Mouse (Mus musculus) midbrain, embryonic 12.5 days (tissue): ENCODE measurements around the gene Gm28308. TPM values are rescaled to one million over a fixed set of nuclear protein-coding genes. Genes with fewer than 3 reads are reported as not detected.

ENCODE experiments used
- ATAC-seq: fragments of 200-750 bp; cut with Nextera tagmentation; 2 replicates; pipeline ENCODE4 v1.8.0; 2017; ENCODE audit warnings: low read depth, moderate TSS enrichment, moderate library complexity; ENCODE audit not compliant: low FRiP score
- H3K27ac ChIP-seq: fragments of 300-500 bp; sonication (generic); replicated peaks from 2 replicates; pipeline ENCODE4 v1.5.1; 2016; ENCODE audit warnings: mild to moderate bottlenecking
- H3K27me3 ChIP-seq: fragments of 300-500 bp; sonication (generic); 2 replicates; pipeline ENCODE4 v1.6.1; 2016; ENCODE audit warnings: mild to moderate bottlenecking
- H3K36me3 ChIP-seq: fragments of 300-500 bp; sonication (generic); 2 replicates; pipeline ENCODE4 v1.6.1; 2016
- H3K4me1 ChIP-seq: fragments of 300-500 bp; sonication (generic); 2 replicates; pipeline ENCODE4 v1.6.1; 2016
- H3K4me2 ChIP-seq: fragments of 300-500 bp; sonication (generic); replicated peaks from 2 replicates; pipeline ENCODE4 v1.6.1; 2016; ENCODE audit warnings: mild to moderate bottlenecking, moderate library complexity
- H3K4me3 ChIP-seq: fragments of 300-500 bp; sonication (generic); 2 replicates; pipeline ENCODE4 v1.5.1; 2016; ENCODE audit warnings: mild to moderate bottlenecking
- H3K9ac ChIP-seq: fragments of 300-500 bp; sonication (generic); replicated peaks from 2 replicates; pipeline ENCODE4 v1.6.1; 2016; ENCODE audit warnings: mild to moderate bottlenecking, moderate library complexity
- H3K9me3 ChIP-seq: fragments of 300-500 bp; sonication (generic); 2 replicates; pipeline ENCODE4 v1.6.1; 2016; ENCODE audit warnings: mild to moderate bottlenecking
- WGBS: fragments of 180-500 bp; shearing (Covaris S2); methylation state at CpG from one replicate; pipeline ENCODE4 v1.1.7; 2016; 5-methylcytosine and 5-hydroxymethylcytosine counted together
- polyA plus RNA-seq: library from polyadenylated mRNA; unstranded; fragments of >200 nt; fragmentation: Nextera tagmentation; extraction: Ambion mirVana; gene quantifications from 2 replicates; pipeline ENCODE4 v1.2.1, GENCODE M21; 2016

The Gm28308 gene
- polyA plus RNA-seq, 1 experiment from 2014 or later, result not detected

- ATAC-seq, result no peak
- Histone ChIP-seq H3K27ac (no peak overlapping the region), H3K4me1 (peaks cover 15% of the 10 kb centered on the region), H3K36me3 (no peaks in the 10 kb centered on the region), H3K4me2 (no peak overlapping the region), H3K9ac (no peak overlapping the region), H3K9me3 (no peaks in the 10 kb centered on the region), H3K4me3 (no peak overlapping the region), H3K27me3 (peaks cover 98% of the 10 kb centered on the region)
- under 1% methylated on average over 23 of the region's 23 CpGs for WGBS
Measured at GRCm38 (mm10) chr6:52190410-52190809, 22.7 kb downstream of the Gm28308 start.

- Histone ChIP-seq H3K27ac (no peak overlapping the region), H3K4me2 (no peak overlapping the region), H3K27me3 (peaks cover 99% of the 10 kb centered on the region), H3K9ac (no peak overlapping the region), H3K4me3 (no peak overlapping the region), H3K36me3 (no peaks in the 10 kb centered on the region), H3K4me1 (peaks cover 15% of the 10 kb centered on the region), H3K9me3 (no peaks in the 10 kb centered on the region)
- no peak for ATAC-seq
- 3% methylated on average over 8 of the region's 8 CpGs for WGBS
Measured at GRCm38 (mm10) chr6:52189909-52190308, 23.2 kb downstream of the Gm28308 start.

GRCm38 (mm10) chr6:52189172-52189591 is 24.0 kb downstream of the Gm28308 start:
- no peaks in the 10 kb centered on the region for H3K36me3 ChIP-seq
- H3K4me2 ChIP-seq, result no peak overlapping the region
- ATAC-seq, result no peak
- H3K9me3 ChIP-seq, result no peaks in the 10 kb centered on the region
- H3K4me1 ChIP-seq, result peaks cover 15% of the 10 kb centered on the region
- no peak overlapping the region for H3K9ac ChIP-seq
- H3K4me3 ChIP-seq, result no peak overlapping the region
- 5% methylated on average over 5 of the region's 5 CpGs for WGBS
- peaks cover 99% of the 10 kb centered on the region for H3K27me3 ChIP-seq
- no peak overlapping the region for H3K27ac ChIP-seq

- H3K36me3 ChIP-seq, result no peaks in the 10 kb centered on the region
- no peak overlapping the region for H3K4me3 ChIP-seq
- ATAC-seq, result no peak
- no peak overlapping the region for H3K4me2 ChIP-seq
- no peaks in the 10 kb centered on the region for H3K9me3 ChIP-seq
- H3K4me1 ChIP-seq, result peaks cover 6% of the 10 kb centered on the region
- no peak overlapping the region for H3K27ac ChIP-seq
- peaks cover 100% of the 10 kb centered on the region for H3K27me3 ChIP-seq
- no peak overlapping the region for H3K9ac ChIP-seq
- 4% methylated on average over 1 of the region's 1 CpGs for WGBS
Measured at GRCm38 (mm10) chr6:52186500-52186899, 26.6 kb downstream of the Gm28308 start.

GRCm38 (mm10) chr6:52185834-52186233 is 27.3 kb downstream of the Gm28308 start:
- no peaks in the 10 kb centered on the region for H3K9me3 ChIP-seq
- no peak overlapping the region for H3K9ac ChIP-seq
- no peak overlapping the region for H3K4me3 ChIP-seq
- no peak for ATAC-seq
- H3K27ac ChIP-seq, result no peak overlapping the region
- WGBS, result 6% methylated on average over 3 of the region's 3 CpGs
- H3K4me2 ChIP-seq, result no peak overlapping the region
- no peaks in the 10 kb centered on the region for H3K4me1 ChIP-seq
- peaks cover 100% of the 10 kb centered on the region for H3K27me3 ChIP-seq
- H3K36me3 ChIP-seq, result no peaks in the 10 kb centered on the region

- no peak overlapping the region for H3K9ac ChIP-seq
- H3K27ac ChIP-seq, result no peak overlapping the region
- H3K4me1 ChIP-seq, result no peaks in the 10 kb centered on the region
- WGBS, result 2% methylated on average over 19 of the region's 19 CpGs
- no peak overlapping the region for H3K4me3 ChIP-seq
- H3K9me3 ChIP-seq, result no peaks in the 10 kb centered on the region
- H3K4me2 ChIP-seq, result no peak overlapping the region
- H3K27me3 ChIP-seq, result peaks cover 100% of the 10 kb centered on the region
- no peak for ATAC-seq
- no peaks in the 10 kb centered on the region for H3K36me3 ChIP-seq
Measured at GRCm38 (mm10) chr6:52185222-52185621, 27.9 kb downstream of the Gm28308 start.

GRCm38 (mm10) chr6:52184668-52185067 is 28.5 kb downstream of the Gm28308 start:
- Histone ChIP-seq H3K36me3 (no peaks in the 10 kb centered on the region), H3K27ac (no peak overlapping the region), H3K4me2 (no peak overlapping the region), H3K9me3 (no peaks in the 10 kb centered on the region), H3K4me3 (no peak overlapping the region), H3K4me1 (no peaks in the 10 kb centered on the region), H3K27me3 (peaks cover 100% of the 10 kb centered on the region), H3K9ac (no peak overlapping the region)
- ATAC-seq, result no peak
- WGBS, result 3% methylated on average over 6 of the region's 6 CpGs

GRCm38 (mm10) chr6:52183311-52184080 is 29.6 kb downstream of the Gm28308 start:
- Histone ChIP-seq H3K27me3 (peaks cover 100% of the 10 kb centered on the region), H3K27ac (no peak overlapping the region), H3K9ac (no peak overlapping the region), H3K4me1 (no peaks in the 10 kb centered on the region), H3K4me3 (no peak overlapping the region), H3K4me2 (no peak overlapping the region), H3K36me3 (no peaks in the 10 kb centered on the region), H3K9me3 (no peaks in the 10 kb centered on the region)
- no peak for ATAC-seq
- WGBS, result 7% methylated on average over 10 of the region's 10 CpGs

GRCm38 (mm10) chr6:52182793-52183192 is 30.3 kb downstream of the Gm28308 start:
- ATAC-seq, result no peak
- no peak overlapping the region for H3K4me2 ChIP-seq
- no peak overlapping the region for H3K27ac ChIP-seq
- no peak overlapping the region for H3K9ac ChIP-seq
- no peaks in the 10 kb centered on the region for H3K36me3 ChIP-seq
- no peaks in the 10 kb centered on the region for H3K4me1 ChIP-seq
- no peaks in the 10 kb centered on the region for H3K9me3 ChIP-seq
- peaks cover 100% of the 10 kb centered on the region for H3K27me3 ChIP-seq
- 4% methylated on average over 1 of the region's 1 CpGs for WGBS
- no peak overlapping the region for H3K4me3 ChIP-seq

- 12% methylated on average over 2 of the region's 2 CpGs for WGBS
- ATAC-seq, result no peak
- no peak overlapping the region for H3K9ac ChIP-seq
- peaks cover 100% of the 10 kb centered on the region for H3K27me3 ChIP-seq
- no peaks in the 10 kb centered on the region for H3K9me3 ChIP-seq
- no peak overlapping the region for H3K4me3 ChIP-seq
- no peak overlapping the region for H3K4me2 ChIP-seq
- no peak overlapping the region for H3K27ac ChIP-seq
- no peaks in the 10 kb centered on the region for H3K36me3 ChIP-seq
- H3K4me1 ChIP-seq, result no peaks in the 10 kb centered on the region
Measured at GRCm38 (mm10) chr6:52182030-52182429, 31.1 kb downstream of the Gm28308 start.

- Histone ChIP-seq H3K4me2 (no peak overlapping the region), H3K9ac (no peak overlapping the region), H3K27ac (no peak overlapping the region), H3K36me3 (no peaks in the 10 kb centered on the region), H3K9me3 (no peaks in the 10 kb centered on the region), H3K4me1 (no peaks in the 10 kb centered on the region), H3K27me3 (peaks cover 100% of the 10 kb centered on the region), H3K4me3 (no peak overlapping the region)
- ATAC-seq, result no peak
- 8% methylated on average over 3 of the region's 3 CpGs for WGBS
Measured at GRCm38 (mm10) chr6:52180726-52181125, 32.4 kb downstream of the Gm28308 start.

- no peak overlapping the region for H3K27ac ChIP-seq
- H3K9me3 ChIP-seq, result no peaks in the 10 kb centered on the region
- H3K36me3 ChIP-seq, result no peaks in the 10 kb centered on the region
- no peak overlapping the region for H3K4me2 ChIP-seq
- H3K4me3 ChIP-seq, result no peak overlapping the region
- peaks cover 100% of the 10 kb centered on the region for H3K27me3 ChIP-seq
- WGBS, result 2% methylated on average over 11 of the region's 11 CpGs
- no peak overlapping the region for H3K9ac ChIP-seq
- no peaks in the 10 kb centered on the region for H3K4me1 ChIP-seq
- no peak for ATAC-seq
Measured at GRCm38 (mm10) chr6:52180213-52180710, 32.9 kb downstream of the Gm28308 start.
